Mouse (Mus musculus): ENCODE measurements at regions not wholly inside any gene's neighbourhood (a gene's known extent, or its start where the extent isn't known, plus 50 kb on each side); places are given as distances from the start of the nearest gene placed in this dataset.

DNA sequence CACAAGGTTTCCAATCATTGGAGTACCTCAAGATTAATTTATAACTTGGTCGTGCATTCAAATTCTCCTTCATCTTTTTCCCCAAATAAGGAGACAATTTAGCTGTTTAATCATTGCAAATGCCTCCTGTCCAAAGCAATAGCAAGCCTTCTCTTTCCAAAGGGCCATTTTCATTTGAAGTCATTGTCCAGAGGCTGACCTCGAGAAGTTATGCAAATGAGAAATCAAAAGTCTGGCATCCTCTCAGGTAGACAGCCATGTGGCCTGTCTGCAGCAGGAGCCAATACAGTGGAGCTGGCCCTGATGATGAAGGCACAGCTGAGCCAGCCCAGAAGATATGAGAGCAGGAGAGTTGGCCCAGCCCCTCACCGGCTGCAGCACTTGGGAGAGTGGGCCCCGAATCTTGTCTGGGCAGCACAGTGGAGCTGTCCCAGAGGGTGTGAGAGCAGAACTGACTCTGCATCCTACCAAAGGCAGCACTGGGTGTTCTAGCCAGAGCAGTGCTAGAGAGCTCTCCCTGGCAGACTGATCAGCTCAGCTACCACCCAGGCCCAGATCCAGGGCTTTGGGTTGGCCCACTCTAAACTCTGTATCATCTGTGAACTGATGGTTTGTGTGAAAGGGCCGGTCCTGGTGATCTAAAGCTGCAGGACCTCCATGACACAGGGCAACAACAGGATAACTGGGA is 74.2 kb downstream of the Rps12 start:
- no peak for TF ChIP-seq EP300 (IDR thresholded peaks at IDR 0.05; ENCODE audit: low read depth)
- TF ChIP-seq CTCF (IDR thresholded peaks at IDR 0.05; ENCODE audit: low read depth): no peak

All from liver, postnatal 0 days (tissue).